ENCODE assay signal across 8 mouse cellular contexts in the genomic region with DNA sequence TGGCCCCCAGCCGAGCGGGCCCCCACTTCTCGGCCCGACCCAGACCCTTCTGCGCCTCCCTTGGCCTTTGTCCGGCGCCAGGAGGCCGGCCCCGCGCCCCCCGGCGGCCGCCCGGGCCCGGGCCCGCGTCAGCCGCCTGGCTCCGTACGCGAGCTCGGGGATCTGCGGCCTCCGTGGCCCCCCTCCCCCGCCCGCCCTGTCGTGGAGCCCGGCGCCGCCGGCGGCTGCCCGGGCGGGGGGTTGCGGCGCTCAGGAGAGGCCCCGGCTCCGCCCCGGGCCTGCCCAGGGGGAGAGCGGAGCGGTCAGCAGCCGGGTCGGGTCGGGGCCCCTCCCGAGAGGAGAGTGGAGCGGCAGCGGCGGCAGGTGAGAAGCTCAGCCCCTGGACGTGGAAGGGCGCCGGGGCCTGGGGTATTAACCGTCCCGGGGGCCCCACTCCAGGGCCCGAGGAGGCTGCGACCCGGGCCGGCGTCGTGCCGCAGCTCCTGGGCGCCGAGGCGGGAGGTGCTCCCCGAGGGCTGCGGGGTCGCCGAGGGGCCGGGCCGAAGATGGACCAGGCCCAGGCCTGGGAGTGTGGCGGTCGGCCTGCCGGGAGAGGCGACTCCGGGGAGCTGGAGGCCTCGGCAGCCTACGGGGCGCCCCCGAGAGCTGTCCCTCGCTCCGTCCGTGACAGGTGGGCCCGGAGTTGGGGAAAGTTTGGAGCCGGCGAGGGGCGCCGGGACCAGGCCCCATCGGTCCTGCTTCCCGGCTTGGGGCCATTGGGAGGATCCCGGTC. TPM values are rescaled to one million over a fixed set of nuclear protein-coding genes. Genes with fewer than 3 reads are reported as not detected.
A peak's percentile ranks its signal among the peaks of the same experiment; 100 is the strongest.
DNase-seq lines count a peak whose midpoint lies in the region; ATAC-seq and TF ChIP-seq lines count a peak whose summit lies in the region.

No protein-coding gene starts in this region.

- TF ChIP-seq POLR2A in cerebellum, adult 2 months (IDR thresholded peaks at IDR 0.05; ENCODE audit: borderline replicate concordance, insufficient read depth, low read length) = no peak

- intact Hi-C loops in left cerebral cortex, adult 2 months (cut with DNase I) = loop anchor here (1.0 kb wide), 1 partner anchor 56 kb away; a partner anchor contains a TSS

- no peaks in the 10 kb centered on the region for H3K9me3 ChIP-seq in G1E (replicated peaks)
- no peaks in the 10 kb centered on the region for H3K9me3 ChIP-seq in hindbrain, embryonic 12.5 days (replicated peaks)

- H3K9ac ChIP-seq in hindbrain, embryonic 12.5 days = peak overlapping the region; percentile 99

- 2% methylated on average over 87 of the region's 89 CpGs for WGBS in cerebellum, adult 2 months
- WGBS in hindbrain, embryonic 12.5 days = under 1% methylated on average over 74 of the region's 89 CpGs
- 1% methylated on average over 73 of the region's 89 CpGs for WGBS in macrophage (ENCODE audit: missing documents)

- H3K4me2 ChIP-seq in hindbrain, embryonic 12.5 days (replicated peaks) = peak overlapping the region; percentile 88

- H3K79me2 ChIP-seq in macrophage (ENCODE audit: inconsistent target) = peaks cover 48% of the 10 kb centered on the region

- H3K36me3 ChIP-seq in G1E (replicated peaks) (peaks cover 40% of the 10 kb centered on the region), macrophage (ENCODE audit: inconsistent target) (peaks cover 24% of the 10 kb centered on the region; the same call in 1 of the 2 replicates)
- peaks cover 19% of the 10 kb centered on the region for H3K36me3 ChIP-seq in hindbrain, embryonic 12.5 days

- ATAC-seq in G1E (ENCODE audit: extremely low read depth, insufficient number of reproducible peaks, low FRiP score, poor library complexity, severe bottlenecking) = no peak
- ATAC-seq in hindbrain, embryonic 12.5 days (ENCODE audit: low FRiP score) = peak; percentile 77

- no peaks in the 10 kb centered on the region for H3K27me3 ChIP-seq in G1E (ENCODE audit: insufficient read depth, low read length)
- H3K27me3 ChIP-seq in cerebellum, adult 2 months (ENCODE audit: control insufficient read depth, insufficient read depth, low read length) = no peaks in the 10 kb centered on the region
- H3K27me3 ChIP-seq in hindbrain, embryonic 12.5 days = no peaks in the 10 kb centered on the region

- H3K4me3 ChIP-seq in G1E (ENCODE audit: low read depth, low read length) (peak overlapping the region; percentile 88), macrophage (ENCODE audit: inconsistent target) (peak overlapping the region; percentile 81)
- H3K4me3 ChIP-seq in cerebellum, adult 2 months (replicated peaks; ENCODE audit: insufficient read depth, low read depth, low read length) = peak overlapping the region; percentile 83
- peak overlapping the region; percentile 98 for H3K4me3 ChIP-seq in hindbrain, embryonic 12.5 days
- peak overlapping the region; percentile 92 for H3K4me3 ChIP-seq in left cerebral cortex, adult 2 months

- no peak for TF ChIP-seq CTCF in G1E (IDR thresholded peaks at IDR 0.05; ENCODE audit: low read depth, low read length)
- no peak for TF ChIP-seq CTCF in cerebellum, adult 2 months (IDR thresholded peaks at IDR 0.05; ENCODE audit: borderline replicate concordance, insufficient read depth, low read depth, low read length)
- no peak for TF ChIP-seq CTCF in left cerebral cortex, adult 2 months (IDR thresholded peaks at IDR 0.05)

- peak overlapping the region; percentile 76 for H3K27ac ChIP-seq in cerebellum, adult 2 months (ENCODE audit: insufficient read depth, low read length)
- peak overlapping the region; percentile 93 for H3K27ac ChIP-seq in hindbrain, embryonic 12.5 days
- H3K27ac ChIP-seq in left cerebral cortex, adult 2 months = peak overlapping the region; percentile 94
- peak overlapping the region; percentile 63 for H3K27ac ChIP-seq in macrophage

- peak; percentile 69 for DNase-seq in G1E (ENCODE audit: low spot score)
- peak; percentile 51 to 72 for DNase-seq in cerebellum, adult 2 months
- DNase-seq in frontal cortex, postnatal 10 days (ENCODE audit: low spot score in 2 of 2) = peak; percentile 34 to 60
- DNase-seq in left cerebral cortex, adult 2 months (ENCODE audit: extremely low spot score in 1 of 2, low spot score in 2 of 2) = peak; percentile 42 to 47
- DNase-seq in right cerebral cortex, adult 2 months (ENCODE audit: low spot score in 2 of 2) = peak; percentile 17 to 44
- peak; percentile 14 for DNase-seq in urinary bladder, postnatal 10 days (ENCODE audit: low spot score)

- peaks cover 38% of the 10 kb centered on the region for H3K4me1 ChIP-seq in G1E (ENCODE audit: insufficient read depth, low read depth, low read length)
- no peaks in the 10 kb centered on the region for H3K4me1 ChIP-seq in cerebellum, adult 2 months (ENCODE audit: control insufficient read depth, insufficient read depth, low read length)
- peaks cover 21% of the 10 kb centered on the region for H3K4me1 ChIP-seq in hindbrain, embryonic 12.5 days

RNA-seq across cellular contexts. Expression of a gene that starts 3.3 kb away (rescaled TPM):
- total RNA-seq in G1E (2014; fragmentation: Nextera tagmentation) (187 and 232 TPM in 2 replicates), G1E (2017) (95.9 and 102 TPM in 2 replicates)
- polyA plus RNA-seq in G1E (2012) (20.4 and 23.3 TPM in 2 replicates), macrophage (2018) (24.2 to 43.0 TPM (median 26.1 TPM) in 3 replicates)
- 44.6 and 48.7 TPM in 2 replicates for polyA plus RNA-seq in cerebellum, adult 2 months (2012; rRNA removed)
- polyA plus RNA-seq in hindbrain, embryonic 12.5 days (2016; fragmentation: Nextera tagmentation; extraction: Ambion mirVana) = 25.2 and 27.9 TPM in 2 replicates
- total RNA-seq in left cerebral cortex, adult 2 months (2021) = 10 to 100 TPM; 56.0 to 61.1 TPM
- total RNA-seq in macrophage (2018; cell fraction: chromatin; rRNA removed) = 100 to 1,000 TPM in 24 of 26 experiments, 10 to 100 TPM in 2; 96.5 to 340 (median 136) TPM
- total RNA-seq in macrophage (2018; cell fraction: cytosol; rRNA removed) = 10 to 100 TPM; 28.6 to 65.0 (median 45.4) TPM
- 100 to 1,000 TPM in 3 of 26 experiments, 10 to 100 TPM in 23; 49.9 to 251 (median 81.0) TPM for total RNA-seq in macrophage (2018; cell fraction: nucleus; rRNA removed)

RNA-seq across cellular contexts. Expression of a gene that starts 35.2 kb away (rescaled TPM):
- not detected in 2 replicates for total RNA-seq in G1E (2014; fragmentation: Nextera tagmentation)
- not detected in 2 replicates for total RNA-seq in G1E (2017)
- polyA plus RNA-seq in G1E (2012) = not detected in 2 replicates
- not detected in 2 replicates for polyA plus RNA-seq in cerebellum, adult 2 months (2012; rRNA removed)
- polyA plus RNA-seq in hindbrain, embryonic 12.5 days (2016; fragmentation: Nextera tagmentation; extraction: Ambion mirVana) = not detected in 2 replicates
- total RNA-seq in left cerebral cortex, adult 2 months (2021) = not detected
- not detected for total RNA-seq in macrophage (2018; cell fraction: chromatin; rRNA removed)
- not detected for total RNA-seq in macrophage (2018; cell fraction: cytosol; rRNA removed)
- total RNA-seq in macrophage (2018; cell fraction: nucleus; rRNA removed) = not detected
- polyA plus RNA-seq in macrophage (2018) = not detected in 3 replicates

RNA-seq across cellular contexts. Expression of a gene that starts 55.6 kb away (rescaled TPM):
- total RNA-seq in G1E (2014; fragmentation: Nextera tagmentation) (59.2 and 62.9 TPM in 2 replicates), G1E (2017) (35.5 and 40.4 TPM in 2 replicates)
- polyA plus RNA-seq in G1E (2012) (14.0 and 14.9 TPM in 2 replicates), macrophage (2018) (11.3 to 21.5 TPM (median 16.6 TPM) in 3 replicates)
- 26.2 and 27.9 TPM in 2 replicates for polyA plus RNA-seq in cerebellum, adult 2 months (2012; rRNA removed)
- polyA plus RNA-seq in hindbrain, embryonic 12.5 days (2016; fragmentation: Nextera tagmentation; extraction: Ambion mirVana) = 33.9 and 37.4 TPM in 2 replicates
- 10 to 100 TPM; 15.0 to 18.8 TPM for total RNA-seq in left cerebral cortex, adult 2 months (2021)
- total RNA-seq in macrophage (2018; cell fraction: chromatin; rRNA removed) = 10 to 100 TPM in 25 of 26 experiments, 1 to 10 TPM in 1; 7.9 to 53.9 (median 30.4) TPM
- total RNA-seq in macrophage (2018; cell fraction: cytosol; rRNA removed) = 10 to 100 TPM in 18 of 26 experiments, 1 to 10 TPM in 8; 7.4 to 14.4 (median 11.5) TPM
- total RNA-seq in macrophage (2018; cell fraction: nucleus; rRNA removed) = 10 to 100 TPM in 25 of 26 experiments, 1 to 10 TPM in 1; 10.0 to 43.0 (median 20.0) TPM

Comparison
In these comparisons a context has a peak if more than half of its experiments do, and no peak if none do; other contexts are left out.
1. DNase-seq: peak in every context shown above with its lines; median percentile 69 in G1E; 62 in cerebellum, adult 2 months; 47 in frontal cortex, postnatal 10 days; 44 in left cerebral cortex, adult 2 months; 30 in right cerebral cortex, adult 2 months; 14 in urinary bladder, postnatal 10 days.